Mouse (Mus musculus) MEL (cell line): ENCODE results near the gene Ogdhl. TPM values are rescaled to one million over a fixed set of nuclear protein-coding genes. Genes with fewer than 3 reads are reported as not detected.

Experiments used
- DNase-seq: peaks from one replicate; pipeline ENCODE4 v3.0.0; 2011; ENCODE audit warnings: low read depth, low spot score
- H3K27ac ChIP-seq: 2 replicates; pipeline ENCODE4 v1.5.1; 2012; ENCODE audit warnings: low read depth, mild to moderate bottlenecking, control low read depth, low read length, moderate library complexity; ENCODE audit not compliant: control insufficient read depth
- H3K27me3 ChIP-seq, 2 experiments: fragments of 150-350 bp in 1 of 2; sonication (generic) in 1 of 2; 2 replicates each; pipeline ENCODE4 v1.6.1; 2012; ENCODE audit warnings: low read length in 2 of 2, mild to moderate bottlenecking in 2 of 2, improper control_type of control experiment in 1 of 2, moderate library complexity in 1 of 2; ENCODE audit not compliant: insufficient read depth in 2 of 2, control insufficient read depth in 1 of 2
- H3K36me3 ChIP-seq, 2 experiments: 2 replicates each; pipeline ENCODE4 v1.6.1; 2012 to 2014; ENCODE audit warnings: low read length in 2 of 2, improper control_type of control experiment in 1 of 2, inconsistent platforms in 1 of 2, mild to moderate bottlenecking in 1 of 2; ENCODE audit not compliant: insufficient read depth in 2 of 2, control insufficient read depth in 1 of 2
- H3K4me1 ChIP-seq, 2 experiments: fragments of 150-350 bp in 1 of 2; sonication (generic) in 1 of 2; 2 replicates each; pipeline ENCODE4 v1.6.1; 2012; ENCODE audit warnings: low read length in 2 of 2, improper control_type of control experiment in 1 of 2, mild to moderate bottlenecking in 1 of 2; ENCODE audit not compliant: insufficient read depth in 2 of 2, control insufficient read depth in 1 of 2
- H3K4me3 ChIP-seq, 2 experiments: fragments of 150-350 bp in 1 of 2; sonication (generic) in 1 of 2; 2 replicates each; pipeline ENCODE4 v1.5.1; 2012; ENCODE audit warnings: low read depth in 2 of 2, low read length in 2 of 2, mild to moderate bottlenecking in 2 of 2, moderate library complexity in 2 of 2, control low read depth in 1 of 2, improper control_type of control experiment in 1 of 2; ENCODE audit not compliant: control insufficient read depth in 1 of 2, insufficient read depth in 1 of 2
- H3K79me2 ChIP-seq: 2 replicates; pipeline ENCODE4 v1.6.1; 2012; ENCODE audit warnings: mild to moderate bottlenecking, low read length, moderate library complexity; ENCODE audit not compliant: control insufficient read depth, poor library complexity, insufficient read depth
- H3K9ac ChIP-seq: 2 replicates; pipeline ENCODE4 v1.6.1; 2012; ENCODE audit warnings: low read depth, mild to moderate bottlenecking, control low read depth, low read length, moderate library complexity; ENCODE audit not compliant: control insufficient read depth, poor library complexity, severe bottlenecking
- H3K9me3 ChIP-seq: fragments of 150-350 bp; sonication (generic); replicated peaks from 2 replicates; pipeline ENCODE4 v1.6.1; 2012; ENCODE audit warnings: mild to moderate bottlenecking, low read length, improper control_type of control experiment, moderate library complexity; ENCODE audit not compliant: insufficient read depth
- CHD2 ChIP-seq: IDR thresholded peaks from 2 replicates; pipeline ENCODE4 v1.6.1; 2011; ENCODE audit warnings: low read length, improper control_type of control experiment
- CTCF ChIP-seq, 3 experiments: IDR thresholded peaks in 2 of 3; conservative IDR thresholded peaks in 1 of 3; 2 replicates each; pipeline ENCODE4 v1.5.1; 2011 to 2012; ENCODE audit warnings: low read length in 3 of 3, low read depth in 2 of 3, mild to moderate bottlenecking in 2 of 3, improper control_type of control experiment in 1 of 3, inconsistent platforms in 1 of 3, mixed read lengths in 1 of 3, moderate library complexity in 1 of 3; ENCODE audit not compliant: control insufficient read depth in 1 of 3, insufficient read depth in 1 of 3, poor library complexity in 1 of 3, severe bottlenecking in 1 of 3
- EP300 ChIP-seq, 2 experiments: IDR thresholded peaks; 2 replicates each; pipeline ENCODE4 v1.6.1; 2011; ENCODE audit warnings: improper control_type of control experiment in 2 of 2, low read length in 2 of 2, low read depth in 1 of 2, mild to moderate bottlenecking in 1 of 2
- GABPA ChIP-seq: IDR thresholded peaks from 2 replicates; pipeline ENCODE4 v1.6.1; 2012; ENCODE audit warnings: low read depth, mild to moderate bottlenecking, inconsistent platforms, low read length, improper control_type of control experiment, moderate library complexity
- GATA1 ChIP-seq: IDR thresholded peaks from 2 replicates; pipeline ENCODE4 v1.6.1; 2011; ENCODE audit warnings: low read depth, low read length, improper control_type of control experiment
- HCFC1 ChIP-seq: IDR thresholded peaks from 2 replicates; pipeline ENCODE4 v1.6.1; 2012; ENCODE audit warnings: low read depth, mild to moderate bottlenecking, inconsistent platforms, low read length, improper control_type of control experiment, moderate library complexity
- JUND ChIP-seq: IDR thresholded peaks from 2 replicates; pipeline ENCODE4 v1.6.1; 2011; ENCODE audit warnings: low read depth, mild to moderate bottlenecking, improper control_type of control experiment, low read length
- MAX ChIP-seq: IDR thresholded peaks from 2 replicates; pipeline ENCODE4 v1.6.1; 2011; ENCODE audit warnings: low read length, improper control_type of control experiment
- MAZ ChIP-seq: IDR thresholded peaks from 2 replicates; pipeline ENCODE4 v1.6.1; 2012; ENCODE audit warnings: low read depth, mild to moderate bottlenecking, inconsistent platforms, low read length, improper control_type of control experiment
- MEF2A ChIP-seq: IDR thresholded peaks from 2 replicates; pipeline ENCODE4 v1.6.1; 2014; ENCODE audit warnings: low read depth, mild to moderate bottlenecking, inconsistent platforms, low read length, improper control_type of control experiment; ENCODE audit not compliant: poor library complexity, insufficient replicate concordance, severe bottlenecking; ENCODE audit errors: extremely low read depth
- MXI1 ChIP-seq: IDR thresholded peaks from 2 replicates; pipeline ENCODE4 v1.6.1; 2011; ENCODE audit warnings: mild to moderate bottlenecking, low read depth, low read length, improper control_type of control experiment
- NRF1 ChIP-seq: IDR thresholded peaks from 2 replicates; pipeline ENCODE4 v1.6.1; 2014; ENCODE audit warnings: low read depth, mild to moderate bottlenecking, inconsistent platforms, low read length, improper control_type of control experiment, moderate library complexity; ENCODE audit not compliant: poor library complexity, insufficient read depth, severe bottlenecking
- POLR2A ChIP-seq, 2 experiments: IDR thresholded peaks; 2 replicates each; pipeline ENCODE4 v1.6.1; 2011 to 2012; ENCODE audit warnings: low read length in 2 of 2, mild to moderate bottlenecking in 2 of 2, control low read depth in 1 of 2, improper control_type of control experiment in 1 of 2, low read depth in 1 of 2, moderate library complexity in 1 of 2; ENCODE audit not compliant: control insufficient read depth in 1 of 2, insufficient read depth in 1 of 2, poor library complexity in 1 of 2
- POLR2AphosphoS5 ChIP-seq: IDR thresholded peaks from 2 replicates; pipeline ENCODE4 v1.6.1; 2012; ENCODE audit warnings: low read depth, borderline replicate concordance, mild to moderate bottlenecking, inconsistent platforms, low read length, moderate library complexity, mixed read lengths
- RCOR1 ChIP-seq: IDR thresholded peaks from 2 replicates; pipeline ENCODE4 v1.6.1; 2012; ENCODE audit warnings: low read depth, mild to moderate bottlenecking, inconsistent platforms, low read length, improper control_type of control experiment
- TBP ChIP-seq: IDR thresholded peaks from 2 replicates; pipeline ENCODE4 v1.8.0; 2011; ENCODE audit warnings: low read depth, low read length, improper control_type of control experiment
- UBTF ChIP-seq: IDR thresholded peaks from 2 replicates; pipeline ENCODE4 v1.6.1; 2012; ENCODE audit warnings: low read depth, mild to moderate bottlenecking, inconsistent platforms, low read length, improper control_type of control experiment, moderate library complexity, borderline replicate concordance; ENCODE audit not compliant: insufficient read depth
- ZNF384 ChIP-seq: IDR thresholded peaks from 2 replicates; pipeline ENCODE4 v1.6.1; 2012; ENCODE audit warnings: low read depth, mild to moderate bottlenecking, inconsistent platforms, low read length, improper control_type of control experiment
- polyA plus RNA-seq, 2 experiments: library from polyadenylated mRNA; stranded (reverse) in 1 of 2; unstranded in 1 of 2; fragments of >175 nt in 1 of 2; fragments of >200 nt in 1 of 2; gene quantifications; 2 replicates each; pipeline versions ENCODE4 v1.2.1 to v1.2.4; 2012; ENCODE audit warnings: low replicate concordance in 2 of 2, low read depth in 1 of 2; ENCODE audit not compliant: insufficient read length in 2 of 2, insufficient read depth in 1 of 2, missing spikeins in 1 of 2
- total RNA-seq: library from RNA; depleted of rRNA; stranded (reverse); fragments of 300-350 nt; gene quantifications from 2 replicates; pipeline ENCODE4 v1.2.3, GENCODE M21; 2012

Ogdhl gene
- total and polyA plus RNA-seq, 3 experiments, result 9.4 to 12.6 TPM; not detected in 1

DNA sequence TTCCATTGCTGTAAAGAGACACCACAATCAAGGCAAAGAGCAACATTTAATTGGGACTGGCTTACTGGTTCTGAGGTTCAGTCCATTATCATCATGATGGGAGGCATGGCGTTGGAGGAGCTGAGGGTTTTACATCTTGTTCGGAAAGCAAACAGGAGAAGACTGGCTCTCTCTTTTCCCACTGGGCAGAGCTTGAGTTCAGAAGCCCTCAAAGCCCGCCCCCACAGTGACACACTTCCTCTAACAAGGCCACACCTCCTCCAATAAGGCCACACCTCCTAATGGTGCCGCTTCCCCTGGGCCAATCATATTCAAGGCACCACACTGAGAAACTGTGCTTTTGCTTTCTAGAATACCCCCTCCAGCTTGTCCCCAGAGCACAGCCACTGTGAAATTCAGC is 4.0 kb upstream of the Ogdhl start:
- H3K79me2 ChIP-seq, result no peaks in the 10 kb centered on the region
- peak; percentile 59 for DNase-seq
- no peaks in the 10 kb centered on the region; a peak in 1 of 4 replicates for H3K36me3 ChIP-seq
- no peak overlapping the region; a peak in 1 of 4 replicates for H3K4me3 ChIP-seq
- H3K9me3 ChIP-seq, result no peaks in the 10 kb centered on the region
- H3K4me1 ChIP-seq, result peaks cover 0 to 6% of the 10 kb centered on the region in 2 experiments; a peak in 1 of 4 replicates
- H3K9ac ChIP-seq, result no peak overlapping the region
- TF ChIP-seq ZNF384, result no peak
- no peak for TF ChIP-seq HCFC1
- H3K27me3 ChIP-seq, result peaks cover 0 to 2% of the 10 kb centered on the region in 2 experiments; a peak in 2 of 4 replicates
- no peak overlapping the region for H3K27ac ChIP-seq

GRCm38 (mm10) chr14:32323221-32323620 is 1.4 kb downstream of the Ogdhl start:
- H3K4me3 ChIP-seq, result no peak overlapping the region
- no peak for TF ChIP-seq MAZ
- TF ChIP-seq GABPA, result no peak
- TF ChIP-seq MXI1, result no peak
- no peak for TF ChIP-seq GATA1
- no peak for TF ChIP-seq POLR2A (IDR thresholded peaks at IDR 0.05; ENCODE audit: control insufficient read depth in 1 of 2, insufficient read depth in 1 of 2, low read depth in 1 of 2, low read length in 2 of 2, poor library complexity in 1 of 2)
- TF ChIP-seq EP300 (IDR thresholded peaks at IDR 0.05; ENCODE audit: low read depth in 1 of 2, low read length in 2 of 2), result no peak
- TF ChIP-seq NRF1, result no peak
- TF ChIP-seq UBTF, result no peak
- no peak for TF ChIP-seq POLR2AphosphoS5
- TF ChIP-seq MEF2A, result no peak
- no peak for TF ChIP-seq RCOR1
- no peak for TF ChIP-seq TBP
- TF ChIP-seq JUND, result no peak
- TF ChIP-seq CTCF (IDR thresholded peaks at IDR 0.05 in 2 of 3, conservative IDR thresholded peaks at IDR 0.05 in 1 of 3; ENCODE audit: control insufficient read depth in 1 of 3, insufficient read depth in 1 of 3, low read depth in 2 of 3, low read length in 3 of 3, poor library complexity in 1 of 3, severe bottlenecking in 1 of 3), result no peak
- no peak for TF ChIP-seq CHD2
- TF ChIP-seq MAX, result no peak
- no peak overlapping the region for H3K27ac ChIP-seq
- no peak overlapping the region for H3K9ac ChIP-seq
- H3K4me1 ChIP-seq, result peaks cover 0 to 6% of the 10 kb centered on the region in 2 experiments; a peak in 1 of 4 replicates
- H3K79me2 ChIP-seq, result no peaks in the 10 kb centered on the region
- H3K36me3 ChIP-seq, result no peaks in the 10 kb centered on the region; a peak in 1 of 4 replicates
- DNase-seq, result no peak
- H3K9me3 ChIP-seq, result no peaks in the 10 kb centered on the region
- H3K27me3 ChIP-seq, result no peaks in the 10 kb centered on the region; a peak in 1 of 4 replicates
